10 mouse cellular contexts compared by ENCODE assay signal in the genomic region with DNA sequence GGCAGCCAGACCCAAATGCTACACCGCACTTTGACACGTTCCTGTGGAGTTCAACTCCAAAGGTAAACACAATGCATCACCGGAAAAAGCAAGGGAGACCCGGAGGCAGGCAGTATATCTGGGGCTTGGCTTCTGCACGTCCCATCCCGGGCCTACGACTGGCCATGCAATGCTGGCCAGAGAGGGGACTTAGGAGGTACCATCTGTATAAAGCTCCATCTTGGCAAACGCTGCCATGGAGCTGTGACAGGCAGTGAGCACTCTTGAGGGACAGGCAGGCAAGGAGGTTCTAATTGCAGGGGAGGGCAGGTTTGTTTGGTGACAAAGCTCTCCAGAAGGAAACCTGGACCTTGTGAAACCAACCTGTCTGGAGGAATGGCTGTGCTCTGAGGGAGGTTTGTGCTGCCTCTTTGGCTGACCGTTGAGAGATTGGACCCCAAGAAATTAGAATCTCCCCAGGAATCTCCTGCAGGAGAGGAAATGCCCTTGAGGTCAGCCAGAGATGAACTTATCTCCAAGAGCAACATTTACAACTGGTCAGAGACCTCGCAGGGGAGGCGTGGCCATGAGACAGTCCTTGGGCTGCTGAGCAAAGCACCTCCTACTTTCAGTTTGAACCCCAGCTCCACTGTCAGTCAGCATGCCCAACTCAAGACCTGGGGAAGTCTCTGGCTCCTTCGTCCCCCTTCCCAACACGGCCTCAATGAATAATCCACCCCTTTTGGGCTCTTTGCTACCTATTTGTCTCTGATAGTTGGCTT.
DNase-seq lines count a peak whose midpoint lies in the region; ATAC-seq and TF ChIP-seq lines count a peak whose summit lies in the region.
"Had no signal": no experiment of that assay in that cellular context is flagged by ENCODE, and none has a peak within 500 bp of the region (broad histone marks: within the 10 kb centered on the region; RNA-seq: fewer than 3 reads in every experiment).

No protein-coding gene starts in this region.

- TF ChIP-seq CTCF in lung, postnatal 0 days (IDR thresholded peaks at IDR 0.05) = no peak
- TF ChIP-seq CTCF in lung, adult 2 months (IDR thresholded peaks at IDR 0.05; ENCODE audit: insufficient read depth, low read length) = no peak

- WGBS in lung, postnatal 0 days = 43% methylated on average over 13 of the region's 13 CpGs
- 51% methylated on average over 13 of the region's 13 CpGs for WGBS in stomach, embryonic 15.5 days
- 43% methylated on average over 13 of the region's 13 CpGs for WGBS in lung, adult 2 months

- no peak for DNase-seq in lung, postnatal 0 days (ENCODE audit: low spot score)
- no peak for DNase-seq in lung, postnatal 14 days
- peak; percentile 67 to 76 for DNase-seq in cerebellum, adult 18-20 months
- DNase-seq in kidney, postnatal 25 days = peak; percentile 63 to 75
- no peak for DNase-seq in layer of hippocampus, adult 9-10 months (ENCODE audit: low spot score)
- no peak for DNase-seq in lung, adult 2 months
- DNase-seq in urinary bladder, adult 2 months (ENCODE audit: low spot score) = no peak

- H3K4me1 ChIP-seq in lung, postnatal 0 days (ENCODE audit: insufficient read depth, low read depth, low read length) = peaks cover 28% of the 10 kb centered on the region
- H3K4me1 ChIP-seq in stomach, embryonic 15.5 days = peaks cover 27% of the 10 kb centered on the region
- H3K4me1 ChIP-seq in lung, adult 2 months (ENCODE audit: control insufficient read depth, insufficient read depth, low read length) = peaks cover 33% of the 10 kb centered on the region

- H3K4me3 ChIP-seq in lung, postnatal 0 days (ENCODE audit: low read depth, low read length) = no peak overlapping the region
- H3K4me3 ChIP-seq in stomach, embryonic 15.5 days (replicated peaks) = no peak overlapping the region
- no peak overlapping the region for H3K4me3 ChIP-seq in lung, adult 2 months (replicated peaks; ENCODE audit: extremely low read depth, low read depth, low read length)
- H3K4me3 ChIP-seq: hindbrain, embryonic 12.5 days; neural tube, embryonic 13.5 days had no signal

- H3K27me3 ChIP-seq in lung, postnatal 0 days (replicated peaks; ENCODE audit: insufficient read depth, low read length) = no peaks in the 10 kb centered on the region
- H3K27me3 ChIP-seq in stomach, embryonic 15.5 days (replicated peaks) = no peaks in the 10 kb centered on the region
- H3K27me3 ChIP-seq: hindbrain, embryonic 12.5 days; neural tube, embryonic 13.5 days had no signal

- no peak for TF ChIP-seq POLR2A in lung, adult 2 months (IDR thresholded peaks at IDR 0.05; ENCODE audit: borderline replicate concordance, extremely low read depth, low read depth, low read length)

- peaks cover 6% of the 10 kb centered on the region; the same call in 1 of the 2 replicates for H3K36me3 ChIP-seq in lung, postnatal 0 days (ENCODE audit: insufficient read depth, low read length)
- H3K36me3 ChIP-seq in stomach, embryonic 15.5 days = 0 out of 2 replicates have a peak, but pooled peaks cover 8% of the 10 kb centered on the region

- no peak overlapping the region for H3K4me2 ChIP-seq in lung, postnatal 0 days (replicated peaks; ENCODE audit: low read depth, low read length)
- no peak overlapping the region for H3K4me2 ChIP-seq in stomach, embryonic 15.5 days
- H3K4me2 ChIP-seq: hindbrain, embryonic 12.5 days; neural tube, embryonic 13.5 days had no signal

- no peak overlapping the region for H3K9ac ChIP-seq in lung, postnatal 0 days (replicated peaks; ENCODE audit: low read depth)
- no peak overlapping the region for H3K9ac ChIP-seq in stomach, embryonic 15.5 days
- H3K9ac ChIP-seq: hindbrain, embryonic 12.5 days; neural tube, embryonic 13.5 days had no signal

- peak overlapping the region; percentile 39; the same call in 1 of the 2 replicates for H3K27ac ChIP-seq in lung, postnatal 0 days (ENCODE audit: low read length)
- H3K27ac ChIP-seq in stomach, embryonic 15.5 days = 0 out of 2 replicates have a peak overlapping the region, but pooled peaks have one; percentile 26
- H3K27ac ChIP-seq: hindbrain, embryonic 12.5 days; neural tube, embryonic 13.5 days had no signal

- ATAC-seq in lung, postnatal 0 days = peak; percentile 28; the same call in 1 of the 2 replicates
- ATAC-seq in stomach, embryonic 15.5 days (ENCODE audit: insufficient read depth, low FRiP score, low read depth) = no peak

- TF ChIP-seq EP300 in lung, postnatal 0 days (IDR thresholded peaks at IDR 0.05) = no peak

- H3K9me3 ChIP-seq in lung, postnatal 0 days (ENCODE audit: low read length) = no peaks in the 10 kb centered on the region
- H3K9me3 ChIP-seq in stomach, embryonic 15.5 days = no peaks in the 10 kb centered on the region
- H3K9me3 ChIP-seq: hindbrain, embryonic 12.5 days; neural tube, embryonic 13.5 days had no signal

Comparison
In these comparisons a context has a peak if more than half of its experiments do, and no peak if none do; other contexts are left out.
1. DNase-seq: peak in cerebellum, adult 18-20 months (2 of 2) and kidney, postnatal 25 days (2 of 2); none in lung, postnatal 0 days (single experiment), lung, postnatal 14 days (single experiment), layer of hippocampus, adult 9-10 months (single experiment), lung, adult 2 months (single experiment) and urinary bladder, adult 2 months (single experiment).